Mouse (Mus musculus): ENCODE results near the gene Aagab. TPM values are rescaled to one million over a fixed set of nuclear protein-coding genes. Genes with fewer than 3 reads are reported as not detected.
A peak's percentile ranks its signal among the peaks of the same experiment; 100 is the strongest.

The Aagab gene
- total RNA-seq (2014; fragmentation: Nextera tagmentation) (21.4 and 22.3 TPM in 2 replicates), total RNA-seq (2017) (18.1 and 40.3 TPM in 2 replicates)

DNA sequence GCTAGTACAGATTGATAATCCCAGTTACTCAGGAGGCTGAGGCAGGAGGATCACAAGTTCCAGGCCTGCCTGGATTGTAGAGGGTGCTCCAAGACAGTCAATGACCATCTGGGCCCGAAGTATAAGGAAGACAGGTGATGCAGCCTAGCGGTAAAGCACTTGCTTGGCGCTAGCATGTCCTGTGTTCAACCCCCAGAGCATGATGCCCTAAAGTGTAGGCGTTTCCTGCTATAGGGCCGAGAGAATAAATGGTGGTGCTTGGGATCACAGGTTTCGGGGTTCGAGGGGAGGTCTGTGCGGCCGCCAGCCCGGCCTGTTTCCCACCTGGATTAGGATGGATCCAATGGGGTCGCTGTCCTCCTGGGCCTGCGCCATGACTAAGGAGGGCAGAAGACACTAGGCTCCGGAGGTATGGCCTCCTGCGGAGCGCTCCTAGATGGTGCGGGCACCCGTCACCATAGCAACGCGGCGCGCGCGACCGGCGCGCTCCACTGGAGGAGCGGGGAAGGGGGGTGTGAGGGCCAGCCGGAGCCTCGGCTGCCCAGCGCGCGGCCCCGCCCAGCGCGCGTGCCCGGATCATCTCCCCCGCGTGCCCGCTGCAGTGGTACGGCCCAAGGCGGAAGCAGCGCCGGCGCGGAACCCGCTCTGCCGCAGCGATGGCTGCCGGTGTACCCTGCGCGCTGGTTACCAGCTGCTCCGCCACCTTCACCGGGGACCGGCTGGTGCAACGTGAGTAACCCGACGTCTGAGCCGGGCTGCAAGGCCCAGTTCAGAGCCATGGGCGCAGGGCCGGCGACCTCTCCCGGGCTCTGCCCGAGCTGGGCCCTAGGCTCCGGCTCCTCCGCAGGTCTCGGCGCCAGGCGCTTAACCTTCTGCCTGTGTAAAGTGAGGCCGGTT lies at the start of gene Aagab, which contains the start of gene Iqch:
Gene Aagab, plus strand, starts transcription at position 618 of the 897 bp plus-strand sequence.
Gene Iqch, minus strand, starts transcription at position 451 of the 897 bp plus-strand sequence.
- peak; percentile 92 for ATAC-seq (replicated peaks; ENCODE audit: low FRiP score, low TSS enrichment, poor library complexity, severe bottlenecking)

DNA sequence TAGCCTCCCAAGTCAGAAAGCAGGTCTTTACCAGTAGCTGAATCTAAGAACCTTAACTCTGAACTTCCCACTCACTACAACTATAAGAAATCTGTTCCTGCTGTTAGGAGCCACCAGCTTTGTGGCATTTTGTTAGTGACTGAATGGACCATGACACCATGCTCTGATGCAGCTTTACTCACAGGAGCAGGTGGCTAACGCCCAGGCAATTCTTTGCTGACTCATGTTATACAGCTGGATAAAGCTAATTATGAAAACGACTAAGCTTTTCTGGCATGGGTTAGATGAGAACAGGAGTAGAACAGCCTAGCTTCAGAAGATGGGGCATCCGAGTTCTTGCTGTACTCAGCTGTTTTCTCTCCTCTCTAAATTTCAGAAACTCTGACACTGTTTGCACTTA lies 48.8 kb upstream of the Aagab start:
- no peak for ATAC-seq (replicated peaks; ENCODE audit: low FRiP score, low TSS enrichment, poor library complexity, severe bottlenecking)

DNA sequence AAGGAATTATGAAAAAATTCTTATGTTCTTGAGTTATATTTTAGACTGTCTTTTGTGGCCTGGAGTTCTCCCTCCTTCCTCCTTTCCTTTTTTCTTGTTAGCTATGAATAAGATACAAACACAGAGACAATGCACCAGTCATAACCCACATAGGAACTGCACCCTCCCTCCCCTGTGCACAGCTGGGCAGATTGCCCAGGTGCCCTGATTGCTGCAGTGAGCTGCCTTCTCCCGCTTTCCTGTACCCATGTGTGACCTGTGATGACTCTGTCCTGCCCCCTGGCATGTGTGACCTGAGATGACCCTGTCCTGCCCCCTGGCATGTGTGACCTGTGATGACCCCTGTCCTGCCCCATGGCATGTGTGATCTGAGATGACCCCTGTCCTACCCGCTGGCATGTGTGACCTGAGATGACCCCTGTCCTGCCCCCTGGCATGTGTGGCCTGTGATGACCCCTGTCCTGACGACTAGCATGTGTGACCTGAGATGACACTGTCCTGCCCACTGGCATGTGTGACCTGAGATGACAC lies 46.9 kb upstream of the Aagab start:
- ATAC-seq (replicated peaks; ENCODE audit: low FRiP score, low TSS enrichment, poor library complexity, severe bottlenecking): no peak

DNA sequence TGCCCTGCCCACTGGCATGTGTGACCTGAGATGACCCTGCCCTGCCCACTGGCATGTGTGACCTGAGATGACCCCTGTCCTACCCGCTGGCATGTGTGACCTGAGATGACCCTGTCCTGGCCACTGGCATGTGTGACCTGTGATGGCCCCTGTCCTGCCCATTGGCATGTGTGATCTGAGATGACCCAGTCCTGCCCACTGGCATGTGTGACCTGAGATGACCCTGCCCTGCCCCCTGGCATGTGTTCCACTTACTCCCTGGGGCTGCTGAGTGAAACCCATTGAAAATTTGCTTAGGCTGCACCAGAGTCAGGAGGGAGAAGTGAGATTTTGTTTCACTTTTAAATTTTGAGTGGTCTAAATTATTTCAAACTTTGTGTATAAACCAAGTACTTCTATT lies 46.1 kb upstream of the Aagab start:
- no peak for ATAC-seq (replicated peaks; ENCODE audit: low FRiP score, low TSS enrichment, poor library complexity, severe bottlenecking)

DNA sequence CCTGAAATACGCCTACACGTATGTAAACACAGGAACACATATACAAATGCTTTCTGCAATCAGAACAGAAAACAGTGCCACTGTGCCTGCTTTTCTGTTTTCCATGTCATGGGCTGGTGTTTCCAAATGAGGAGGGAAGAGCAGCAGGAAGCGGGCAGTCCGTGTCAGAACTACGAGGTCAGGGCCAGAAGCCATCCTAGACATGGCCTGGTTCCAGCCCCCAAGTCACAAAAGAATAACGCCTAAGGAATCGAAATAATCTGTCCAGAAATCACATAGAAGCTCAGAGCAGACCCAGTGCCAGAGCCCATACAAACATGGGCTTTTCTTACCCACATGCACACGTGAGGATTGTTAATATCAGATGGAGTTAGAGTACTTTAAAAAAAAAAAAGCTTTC lies 45.5 kb upstream of the Aagab start:
- no peak for ATAC-seq (replicated peaks; ENCODE audit: low FRiP score, low TSS enrichment, poor library complexity, severe bottlenecking)

DNA sequence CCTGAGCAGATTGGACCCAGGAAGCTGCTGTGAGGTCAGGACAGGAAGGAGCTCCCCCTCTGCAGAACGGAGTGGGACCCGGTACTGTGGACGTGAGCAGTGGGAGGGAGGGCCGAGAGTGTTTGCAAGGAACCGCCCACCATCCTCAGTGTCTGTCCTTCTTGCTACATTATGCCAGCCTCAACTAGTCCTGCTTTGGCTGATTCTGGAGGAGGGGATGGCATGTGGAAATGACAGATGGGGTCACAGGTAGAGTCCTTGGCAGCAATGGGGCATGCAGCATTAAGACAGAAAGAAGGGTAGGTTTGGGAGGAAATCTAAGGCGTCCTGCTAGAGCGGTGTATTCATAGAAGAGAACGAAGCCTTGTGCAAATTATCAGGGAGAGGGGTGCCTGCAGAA lies 40.5 kb upstream of the Aagab start:
- no peak for ATAC-seq (replicated peaks; ENCODE audit: low FRiP score, low TSS enrichment, poor library complexity, severe bottlenecking)

DNA sequence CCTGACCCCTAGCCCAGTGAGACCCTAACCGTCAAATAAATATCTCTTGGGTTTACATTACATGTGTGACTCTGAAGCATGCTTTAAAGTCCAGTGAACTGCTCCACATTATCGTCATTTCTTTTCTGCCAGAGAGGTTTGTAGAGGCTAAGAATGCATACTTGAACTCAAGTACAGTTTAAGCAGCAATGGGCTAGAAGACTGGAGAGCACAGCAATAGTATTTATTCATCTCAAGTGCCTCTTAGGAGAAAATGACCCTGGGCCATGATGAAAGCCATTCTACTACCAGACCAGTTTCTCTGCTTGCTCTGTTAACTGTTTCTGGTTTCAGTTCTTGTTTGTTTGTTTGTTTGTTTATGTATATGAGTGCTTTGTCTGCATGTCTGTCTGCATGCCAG lies 39.0 kb upstream of the Aagab start:
- ATAC-seq (replicated peaks; ENCODE audit: low FRiP score, low TSS enrichment, poor library complexity, severe bottlenecking): no peak

DNA sequence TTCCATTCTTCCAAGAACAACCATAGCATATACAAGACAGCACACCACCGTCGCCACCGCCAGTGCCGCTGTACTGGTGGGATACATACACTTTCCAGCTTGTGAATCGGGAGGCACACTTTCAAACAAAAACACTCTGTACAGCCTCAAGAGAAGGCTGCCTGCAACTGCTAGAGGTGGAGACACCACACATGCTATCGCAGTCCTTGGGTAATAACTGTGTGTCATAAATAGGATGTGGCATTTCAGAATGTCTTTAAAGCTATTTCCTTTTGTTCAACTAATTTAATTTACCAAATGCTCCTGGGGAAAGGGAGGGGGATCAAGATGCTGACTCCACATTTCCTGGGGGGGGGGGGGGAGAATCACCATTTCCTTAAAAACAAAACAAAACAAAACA lies 34.1 kb upstream of the Aagab start:
- ATAC-seq (replicated peaks; ENCODE audit: low FRiP score, low TSS enrichment, poor library complexity, severe bottlenecking): no peak

DNA sequence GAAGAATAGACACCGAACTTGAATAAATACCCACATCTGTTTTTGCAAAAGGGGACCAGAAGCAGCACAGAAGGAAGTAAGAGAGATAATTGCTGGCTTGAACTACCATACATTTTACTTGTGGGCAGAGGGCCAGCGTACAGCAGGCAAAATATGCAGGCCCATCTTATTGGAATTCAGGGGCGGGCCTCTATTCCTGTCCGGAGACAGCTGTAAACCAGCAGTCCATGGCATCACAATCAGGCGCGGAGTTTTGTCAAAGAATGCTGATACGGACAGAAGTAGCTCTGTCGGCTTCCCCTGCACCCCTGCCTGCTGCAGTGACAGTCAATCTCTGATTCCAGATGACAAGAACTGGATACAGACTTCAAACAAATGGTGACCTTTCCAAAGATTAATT lies 33.7 kb upstream of the Aagab start:
- no peak for ATAC-seq (replicated peaks; ENCODE audit: low FRiP score, low TSS enrichment, poor library complexity, severe bottlenecking)

DNA sequence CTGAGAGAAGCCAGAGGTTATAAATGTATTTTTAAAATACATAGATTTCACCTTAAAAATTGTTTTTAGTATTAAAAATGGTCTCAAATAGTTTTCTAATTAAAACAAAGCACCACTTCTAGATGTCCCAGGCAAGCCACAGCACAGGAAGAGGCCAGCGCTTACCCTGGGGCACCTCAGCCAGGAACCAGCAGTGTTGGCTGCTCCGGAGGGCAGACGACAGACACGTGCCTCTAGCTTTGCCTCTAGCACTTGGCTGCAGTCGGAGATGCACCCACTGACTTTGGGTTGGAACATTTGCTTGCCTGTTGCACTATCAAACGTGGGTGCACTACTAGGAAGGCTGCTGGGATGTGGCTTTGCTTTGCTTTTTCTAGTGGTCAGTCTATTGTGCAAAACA lies 30.6 kb upstream of the Aagab start:
- no peak for ATAC-seq (replicated peaks; ENCODE audit: low FRiP score, low TSS enrichment, poor library complexity, severe bottlenecking)

DNA sequence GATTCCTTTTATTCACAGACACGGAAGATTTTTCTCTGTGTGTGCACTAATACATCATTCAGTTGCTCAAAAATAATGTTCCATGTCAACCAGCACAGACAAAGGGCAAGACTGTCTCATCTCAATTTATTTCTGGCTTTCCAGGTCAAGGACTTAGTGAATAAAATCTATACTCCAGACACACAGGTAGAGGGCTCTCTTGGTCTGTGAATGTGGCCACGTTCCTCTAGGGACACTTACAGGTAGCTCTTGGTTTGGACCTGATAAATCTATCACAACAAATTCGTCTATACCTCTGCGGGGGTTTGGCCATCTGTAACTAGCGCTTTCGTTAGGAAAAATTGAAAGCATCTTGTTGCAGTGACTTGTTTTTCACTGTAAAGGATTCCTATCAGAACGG lies 29.6 kb upstream of the Aagab start:
- ATAC-seq (replicated peaks; ENCODE audit: low FRiP score, low TSS enrichment, poor library complexity, severe bottlenecking): no peak

DNA sequence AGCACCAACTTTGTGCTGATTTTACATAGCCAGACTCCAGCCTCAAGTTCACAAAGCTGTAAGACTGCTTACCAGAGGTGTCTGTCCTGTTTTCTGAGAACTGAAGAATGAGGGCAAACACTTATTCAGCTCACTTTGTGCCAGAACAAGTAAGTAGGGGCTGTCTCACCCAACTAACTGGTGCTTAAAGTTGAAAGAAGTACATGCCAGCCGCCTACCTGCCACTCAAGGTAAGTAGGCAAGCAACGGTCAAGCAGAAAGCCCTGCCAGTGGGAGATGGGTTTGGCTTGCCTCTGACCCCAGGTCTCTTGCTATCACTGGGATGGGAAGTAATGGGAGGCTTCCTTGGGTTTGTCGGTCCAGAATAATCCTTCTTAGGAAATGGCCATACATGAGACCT lies 25.0 kb upstream of the Aagab start:
- ATAC-seq (replicated peaks; ENCODE audit: low FRiP score, low TSS enrichment, poor library complexity, severe bottlenecking): no peak

DNA sequence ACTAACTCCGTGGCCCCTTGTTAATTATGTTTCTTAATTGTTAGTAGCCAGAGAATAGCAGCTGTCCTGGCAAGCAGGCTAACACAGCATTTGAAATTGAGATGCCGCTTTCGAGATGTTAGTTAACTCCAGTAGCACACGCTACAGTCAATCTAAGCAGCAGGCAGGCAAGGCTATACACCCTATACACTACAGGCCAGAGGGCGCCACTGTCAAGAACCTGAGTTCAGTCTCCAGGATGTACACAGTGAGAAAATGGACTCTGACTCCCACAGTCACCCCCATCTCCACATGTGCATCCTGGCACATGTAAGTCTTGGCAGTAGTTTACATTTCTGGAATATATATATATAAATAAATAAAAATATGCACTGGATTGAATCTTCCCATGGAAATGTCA lies 22.8 kb upstream of the Aagab start:
- ATAC-seq (replicated peaks; ENCODE audit: low FRiP score, low TSS enrichment, poor library complexity, severe bottlenecking): no peak

DNA sequence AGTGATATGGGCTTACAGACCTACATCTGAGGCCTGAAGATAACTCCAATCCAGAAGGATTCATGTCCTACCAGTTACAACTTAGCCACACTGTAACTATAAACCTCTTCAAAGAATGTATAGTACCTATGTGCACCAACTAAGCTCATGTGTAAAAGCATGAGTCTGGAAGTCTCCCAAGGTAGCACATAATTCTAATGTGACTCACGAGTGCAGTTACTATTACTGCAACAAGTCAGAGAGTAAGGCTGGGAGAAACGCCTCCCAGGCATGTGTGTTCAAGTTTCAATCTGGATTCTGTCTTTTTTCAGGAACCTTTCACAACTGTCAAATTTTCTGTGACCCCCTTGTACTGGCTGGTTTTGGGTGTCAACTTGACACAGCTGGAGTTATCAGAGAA lies 22.4 kb upstream of the Aagab start:
- ATAC-seq (replicated peaks; ENCODE audit: low FRiP score, low TSS enrichment, poor library complexity, severe bottlenecking): no peak

DNA sequence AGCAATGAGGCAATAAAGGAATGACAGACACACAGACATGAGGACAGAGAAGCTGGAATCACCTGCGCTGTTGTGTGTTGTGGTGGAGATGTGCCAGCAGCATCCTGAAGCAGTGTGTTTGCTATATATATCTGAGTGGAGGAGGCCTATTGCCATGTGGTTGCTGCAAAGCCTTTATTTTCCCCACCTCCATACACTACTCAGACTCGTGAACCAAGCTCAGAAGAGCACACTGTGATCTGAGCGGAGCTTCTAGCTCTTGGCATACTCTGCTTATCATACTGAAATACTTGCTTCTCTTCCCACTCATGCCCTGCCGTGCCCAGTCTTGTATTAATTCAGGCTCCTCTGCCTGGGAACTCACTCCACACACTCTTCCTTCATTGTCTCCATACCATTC lies 20.7 kb upstream of the Aagab start:
- no peak for ATAC-seq (replicated peaks; ENCODE audit: low FRiP score, low TSS enrichment, poor library complexity, severe bottlenecking)

DNA sequence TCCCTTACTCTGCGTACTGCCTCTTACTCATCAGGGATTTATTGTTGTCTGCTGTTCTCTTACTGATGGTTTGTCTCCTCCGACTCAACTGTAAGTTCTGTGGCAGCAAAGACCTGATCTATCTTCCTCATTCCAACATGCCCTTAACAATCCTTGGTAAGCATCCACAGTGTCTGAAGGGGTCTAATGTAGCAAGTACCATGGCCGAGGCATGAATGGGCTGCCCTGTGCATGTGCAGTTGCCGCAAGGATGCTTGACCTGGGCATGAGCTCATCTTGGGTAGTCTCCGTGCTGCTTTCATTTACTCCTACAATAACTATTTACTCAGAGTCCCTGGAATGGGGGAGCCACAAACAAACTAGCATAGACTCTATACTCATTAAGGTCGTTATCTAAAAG lies 17.2 kb upstream of the Aagab start:
- ATAC-seq (replicated peaks; ENCODE audit: low FRiP score, low TSS enrichment, poor library complexity, severe bottlenecking): no peak

DNA sequence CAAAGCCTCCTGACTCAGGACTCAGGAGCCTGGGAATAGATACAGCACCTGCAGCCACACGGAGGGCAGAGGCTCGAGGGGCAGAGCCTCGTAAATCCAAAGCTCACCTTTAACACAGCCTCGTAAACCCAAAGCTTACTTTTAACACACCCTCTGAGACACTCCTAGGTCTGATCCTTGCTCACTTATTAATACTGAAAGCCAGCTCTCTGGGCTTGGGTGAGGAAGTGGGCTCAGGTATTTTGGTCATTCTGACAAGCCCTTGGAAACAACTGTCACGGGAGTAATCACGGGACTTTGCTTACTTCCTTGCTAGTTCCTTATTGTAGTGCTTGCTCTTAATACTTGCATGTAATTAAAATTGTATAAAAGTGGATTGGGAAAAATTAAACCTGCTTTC lies 13.3 kb upstream of the Aagab start:
- ATAC-seq (replicated peaks; ENCODE audit: low FRiP score, low TSS enrichment, poor library complexity, severe bottlenecking): no peak

DNA sequence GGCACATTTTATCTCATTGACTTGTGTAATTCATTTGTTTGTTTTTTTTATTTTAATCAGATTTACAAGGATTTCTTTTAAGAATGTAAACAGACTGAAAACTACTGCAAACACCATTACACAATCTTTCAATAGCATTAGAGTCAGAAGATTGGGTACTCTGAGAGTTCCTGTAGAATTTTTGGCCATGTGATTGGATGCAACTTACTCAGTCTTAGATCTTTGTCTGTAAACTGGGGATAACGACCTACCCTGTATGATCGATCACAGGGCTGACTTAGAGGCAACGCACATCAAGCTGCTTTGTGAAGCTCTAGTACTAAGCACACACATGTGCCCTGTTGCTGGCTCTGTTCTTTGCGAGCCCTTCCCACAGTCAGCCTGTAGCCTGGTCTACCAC lies 11.9 kb upstream of the Aagab start:
- no peak for ATAC-seq (replicated peaks; ENCODE audit: low FRiP score, low TSS enrichment, poor library complexity, severe bottlenecking)

DNA sequence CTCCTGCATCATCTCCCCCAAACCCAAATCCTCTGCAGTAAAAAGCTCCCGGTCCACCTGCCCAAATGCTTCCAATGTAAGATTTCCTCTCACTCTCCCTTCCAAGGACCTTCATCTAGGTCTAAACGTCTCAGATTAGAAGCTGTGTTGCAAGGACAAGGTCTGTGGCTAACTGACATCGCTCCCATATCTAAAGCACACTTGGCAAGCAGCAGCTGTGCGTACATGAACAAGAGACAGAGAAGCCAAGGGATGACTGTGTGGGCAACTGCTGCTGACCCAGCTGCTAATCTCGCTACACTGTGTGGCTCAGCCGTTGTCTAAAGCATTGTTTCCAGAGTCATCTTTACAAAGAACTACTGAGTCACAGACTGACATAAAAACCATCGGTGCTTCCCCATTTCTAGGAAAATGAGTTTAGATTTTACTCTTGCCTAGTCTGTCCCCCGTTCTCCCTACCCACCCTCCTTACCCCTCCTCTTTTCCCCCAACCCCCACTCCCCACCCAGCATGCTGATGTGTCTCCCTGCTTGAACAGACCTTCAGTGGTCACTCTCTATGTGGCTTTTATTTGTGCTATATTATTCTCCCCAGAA lies 10.7 kb upstream of the Aagab start:
- peak; percentile 81 for ATAC-seq (replicated peaks; ENCODE audit: low FRiP score, low TSS enrichment, poor library complexity, severe bottlenecking)

DNA sequence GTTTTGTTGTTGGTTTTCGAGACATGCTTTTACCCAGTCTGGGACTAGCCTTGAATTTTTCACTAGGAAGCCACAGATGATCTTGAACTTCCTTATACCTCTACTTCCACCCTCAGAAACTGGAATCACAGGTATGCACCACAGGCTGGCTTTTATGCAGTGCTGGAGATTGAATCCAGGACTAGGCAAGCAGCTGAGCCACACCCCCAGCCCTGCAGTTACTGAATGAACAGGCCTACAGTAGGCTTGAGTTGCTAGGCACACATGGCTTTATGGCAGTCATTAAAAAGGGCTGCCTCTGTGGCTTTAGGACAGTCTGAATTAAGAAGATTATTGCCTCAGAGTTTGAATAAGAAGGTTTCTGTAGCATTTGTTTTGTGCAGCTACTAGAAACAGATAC lies 7.4 kb upstream of the Aagab start:
- no peak for ATAC-seq (replicated peaks; ENCODE audit: low FRiP score, low TSS enrichment, poor library complexity, severe bottlenecking)

DNA sequence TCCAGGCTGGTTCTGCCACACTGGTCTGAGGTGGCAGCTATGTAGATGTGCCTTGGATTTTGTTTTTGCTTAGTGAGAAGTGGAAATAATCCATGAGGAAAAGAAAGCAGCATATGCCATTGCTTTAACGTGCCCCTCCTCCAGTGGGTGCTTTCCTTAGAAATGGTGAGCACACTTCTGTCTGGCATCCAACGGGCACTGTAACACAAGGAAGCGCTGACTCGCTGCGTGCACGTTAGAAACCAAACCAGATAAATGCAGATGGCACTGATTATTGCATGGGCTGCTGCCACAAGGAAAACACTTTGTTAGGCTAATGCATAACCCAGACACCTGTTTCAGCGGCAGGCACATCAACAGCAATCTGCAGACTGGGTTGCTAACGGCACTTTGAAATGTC lies 6.8 kb upstream of the Aagab start:
- ATAC-seq (replicated peaks; ENCODE audit: low FRiP score, low TSS enrichment, poor library complexity, severe bottlenecking): no peak

Measured in megakaryocyte-erythroid progenitor cell, adult 5-6 weeks (primary cell).